Mouse (Mus musculus) lung, postnatal 0 days (tissue): ENCODE measurements around the gene Olfr1375.

ENCODE experiments used
- CTCF ChIP-seq: IDR thresholded peaks from 2 replicates; pipeline ENCODE4 v1.5.1; 2016; ENCODE audit warnings: antibody characterized with exemption, mild to moderate bottlenecking
- EP300 ChIP-seq: IDR thresholded peaks from 2 replicates; pipeline ENCODE4 v1.6.1; 2016; ENCODE audit warnings: antibody characterized with exemption, mild to moderate bottlenecking, control low read depth

- TF ChIP-seq CTCF (no peak), EP300 (no peak)
These were observed 17.7 kb upstream of the Olfr1375 start for GRCm38 (mm10) chr11:51030225-51030624.
